Mouse (Mus musculus): Measurements from ENCODE around the gene Fry.

The Fry gene

GRCm38 (mm10) chr5:150270468-150270867 is 152.0 kb downstream of the Fry start:
- no peak for DNase-seq (ENCODE audit: low spot score in 2 of 2)

GRCm38 (mm10) chr5:150272173-150272572 is 153.7 kb downstream of the Fry start:
- no peak for DNase-seq (ENCODE audit: low spot score in 2 of 2)

- no peak for DNase-seq (ENCODE audit: low spot score in 2 of 2)
Observed at GRCm38 (mm10) chr5:150275314-150275713, 156.9 kb downstream of the Fry start.

- DNase-seq (ENCODE audit: low spot score in 2 of 2) = peak; percentile 42 to 51
Observed at GRCm38 (mm10) chr5:150276611-150277010, 158.2 kb downstream of the Fry start.

GRCm38 (mm10) chr5:150279387-150279786 is 160.9 kb downstream of the Fry start:
- no peak for DNase-seq (ENCODE audit: low spot score in 2 of 2)

- no peak for DNase-seq (ENCODE audit: low spot score in 2 of 2)
Observed at GRCm38 (mm10) chr5:150281084-150281483, 162.6 kb downstream of the Fry start.

GRCm38 (mm10) chr5:150282091-150282490 is 163.6 kb downstream of the Fry start:
- DNase-seq (ENCODE audit: low spot score in 2 of 2) = no peak

- no peak for DNase-seq (ENCODE audit: low spot score in 2 of 2)
Observed at GRCm38 (mm10) chr5:150287949-150288348, 169.5 kb downstream of the Fry start.

GRCm38 (mm10) chr5:150289611-150290010 is 171.2 kb downstream of the Fry start:
- DNase-seq (ENCODE audit: low spot score in 2 of 2) = no peak

- DNase-seq (ENCODE audit: low spot score in 2 of 2) = no peak
Observed at GRCm38 (mm10) chr5:150290494-150291199, 172.2 kb downstream of the Fry start.

GRCm38 (mm10) chr5:150291216-150291615 is 172.8 kb downstream of the Fry start:
- no peak for DNase-seq (ENCODE audit: low spot score in 2 of 2)

- DNase-seq (ENCODE audit: low spot score in 2 of 2) = no peak
Observed at GRCm38 (mm10) chr5:150292186-150292585, 173.7 kb downstream of the Fry start.

GRCm38 (mm10) chr5:150294306-150294705 is 175.9 kb downstream of the Fry start:
- DNase-seq (ENCODE audit: low spot score in 2 of 2) = peak in 1 of 2 experiments; percentile 28

GRCm38 (mm10) chr5:150295096-150295495 is 176.7 kb downstream of the Fry start:
- DNase-seq (ENCODE audit: low spot score in 2 of 2) = peak; percentile 75 to 77

GRCm38 (mm10) chr5:150298969-150299368 is 180.5 kb downstream of the Fry start:
- DNase-seq (ENCODE audit: low spot score in 2 of 2) = no peak

GRCm38 (mm10) chr5:150302123-150302522 is 183.7 kb downstream of the Fry start:
- DNase-seq (ENCODE audit: low spot score in 2 of 2) = no peak

GRCm38 (mm10) chr5:150302996-150303395 is 184.6 kb downstream of the Fry start:
- no peak for DNase-seq (ENCODE audit: low spot score in 2 of 2)

- no peak for DNase-seq (ENCODE audit: low spot score in 2 of 2)
Observed at GRCm38 (mm10) chr5:150306497-150306896, 188.1 kb downstream of the Fry start.

- DNase-seq (ENCODE audit: low spot score in 2 of 2) = no peak
Observed at GRCm38 (mm10) chr5:150313229-150313628, 194.8 kb downstream of the Fry start.

- no peak for DNase-seq (ENCODE audit: low spot score in 2 of 2)
Observed at GRCm38 (mm10) chr5:150314582-150314981, 196.1 kb downstream of the Fry start.

- no peak for DNase-seq (ENCODE audit: low spot score in 2 of 2)
Observed at GRCm38 (mm10) chr5:150325411-150325810, 207.0 kb downstream of the Fry start.

GRCm38 (mm10) chr5:150328686-150329085 is 210.2 kb downstream of the Fry start:
- no peak for DNase-seq (ENCODE audit: low spot score in 2 of 2)

- DNase-seq (ENCODE audit: low spot score in 2 of 2) = peak in 1 of 2 experiments; percentile 35
Observed at GRCm38 (mm10) chr5:150331821-150332220, 213.4 kb downstream of the Fry start.

- DNase-seq (ENCODE audit: low spot score in 2 of 2) = peak in 1 of 2 experiments; percentile 6
Observed at GRCm38 (mm10) chr5:150332810-150333209, 214.4 kb downstream of the Fry start.

All from heart, adult 9 months (tissue).